Mouse (Mus musculus): ENCODE results near the gene Lysmd1.

The Lysmd1 gene

DNA sequence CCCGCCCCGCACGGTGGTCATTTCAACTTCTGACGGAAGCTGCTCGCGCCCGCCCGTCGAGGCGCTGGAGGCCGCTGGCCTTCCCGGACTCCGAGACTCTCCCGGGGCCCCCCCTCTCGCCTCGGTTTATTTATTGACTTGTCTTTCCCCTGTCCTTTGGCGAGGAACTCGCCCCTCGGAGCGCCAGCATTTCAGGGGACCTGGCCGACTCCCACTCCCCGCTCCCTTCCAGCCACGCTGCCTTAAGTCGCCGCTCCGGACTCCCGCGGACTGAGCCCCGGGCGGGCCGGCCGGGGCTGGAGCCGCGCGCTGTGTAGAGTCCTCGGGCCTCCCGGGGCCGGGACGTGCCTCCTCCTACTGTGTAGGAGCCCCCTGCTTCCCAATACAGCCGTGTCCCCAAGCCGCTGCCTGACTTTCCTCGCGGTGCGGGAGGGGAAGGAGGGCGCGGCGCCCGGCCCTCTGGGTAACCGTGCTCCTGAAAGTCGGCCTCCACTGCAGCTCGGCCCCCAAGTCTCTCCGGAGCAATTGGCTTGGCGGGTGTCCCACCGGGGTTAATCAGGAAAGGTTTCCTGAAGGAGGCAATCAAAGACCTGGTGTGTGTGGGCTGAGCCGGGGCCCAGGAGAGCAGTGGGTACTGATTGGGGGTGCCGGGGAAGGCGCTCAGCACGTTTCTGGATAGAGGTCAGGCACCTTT, 39.5 kb downstream of the Lysmd1 start:
- in situ Hi-C loops (cut with MboI) = no loop called here

GRCm38 (mm10) chr3:95174011-95174592, 40.2 kb downstream of the Lysmd1 start:
- in situ Hi-C loops (cut with MboI) = no loop called here

GRCm38 (mm10) chr3:95176500-95176899, 42.6 kb downstream of the Lysmd1 start:
- in situ Hi-C loops (cut with MboI) = no loop called here

- in situ Hi-C loops (cut with MboI) = no loop called here
These were observed 43.7 kb downstream of the Lysmd1 start for GRCm38 (mm10) chr3:95177583-95177982.

DNA sequence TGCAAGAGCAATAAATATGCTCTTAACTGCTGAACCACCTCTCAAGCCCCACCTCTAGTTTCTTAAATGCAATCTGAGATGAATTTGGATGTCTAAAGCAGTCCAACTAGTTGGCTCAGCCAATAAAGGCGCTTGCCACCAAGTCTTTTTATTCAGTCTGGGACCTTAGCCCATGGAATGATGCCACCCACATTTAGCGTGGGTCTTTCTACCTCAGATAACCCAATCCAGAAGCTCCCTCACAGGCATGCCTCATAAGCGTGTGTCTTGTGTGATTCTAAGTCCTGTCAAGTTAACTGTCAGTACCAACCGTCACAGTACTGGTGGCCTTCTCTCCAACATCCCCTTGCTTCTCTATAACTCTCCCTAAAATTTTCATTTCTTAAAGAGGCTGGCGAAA, 45.1 kb downstream of the Lysmd1 start:
- in situ Hi-C loops (cut with MboI) = no loop called here

- in situ Hi-C loops (cut with MboI) = no loop called here
These were observed 46.0 kb downstream of the Lysmd1 start for GRCm38 (mm10) chr3:95179890-95180289.

DNA sequence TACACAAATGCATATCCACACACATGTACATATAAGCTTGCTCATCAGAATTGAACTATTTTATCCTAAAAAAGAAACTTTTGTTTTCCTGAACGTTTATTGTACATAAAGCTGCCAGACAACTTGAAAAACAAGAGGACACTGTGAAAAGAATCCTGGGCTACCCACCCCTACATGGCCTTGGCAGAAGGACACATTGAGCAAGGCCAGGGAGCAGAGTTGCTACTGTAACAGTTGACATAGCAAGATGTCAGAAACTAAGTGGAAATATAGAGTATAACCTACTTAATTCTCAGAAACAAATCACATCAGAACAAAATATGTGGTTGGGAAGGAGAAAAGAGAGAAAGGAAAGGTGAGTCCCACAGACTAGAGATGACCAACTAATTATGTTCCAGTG, 48.0 kb downstream of the Lysmd1 start:
- in situ Hi-C loops (cut with MboI) = no loop called here

- in situ Hi-C loops (cut with MboI) = no loop called here
These were observed 51.1 kb downstream of the Lysmd1 start for GRCm38 (mm10) chr3:95184796-95185577.

GRCm38 (mm10) chr3:95186100-95186499, 52.2 kb downstream of the Lysmd1 start:
- in situ Hi-C loops (cut with MboI) = no loop called here

DNA sequence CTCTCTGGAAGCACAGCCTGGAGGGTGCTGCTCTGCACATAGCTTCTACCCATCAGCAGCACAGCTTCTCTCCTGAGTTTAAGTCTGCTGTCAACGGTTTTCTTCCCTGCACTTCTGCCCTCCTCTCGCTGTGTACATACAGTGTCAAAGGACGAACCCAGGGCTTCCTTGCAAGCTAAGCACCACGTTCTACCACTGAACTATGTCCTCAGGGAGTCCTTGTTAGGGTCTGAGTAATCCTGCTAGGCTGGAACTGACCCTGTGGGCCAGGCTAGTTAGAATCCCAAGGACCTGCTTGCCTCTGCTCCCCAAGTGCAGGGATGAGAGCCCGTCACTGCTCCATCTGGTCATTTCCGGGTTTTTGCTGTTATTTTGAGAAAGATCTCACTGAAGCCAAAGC, 53.0 kb downstream of the Lysmd1 start:
- in situ Hi-C loops (cut with MboI) = no loop called here
